Comparison of ENCODE assay signal across 13 mouse cellular contexts in the genomic region with DNA sequence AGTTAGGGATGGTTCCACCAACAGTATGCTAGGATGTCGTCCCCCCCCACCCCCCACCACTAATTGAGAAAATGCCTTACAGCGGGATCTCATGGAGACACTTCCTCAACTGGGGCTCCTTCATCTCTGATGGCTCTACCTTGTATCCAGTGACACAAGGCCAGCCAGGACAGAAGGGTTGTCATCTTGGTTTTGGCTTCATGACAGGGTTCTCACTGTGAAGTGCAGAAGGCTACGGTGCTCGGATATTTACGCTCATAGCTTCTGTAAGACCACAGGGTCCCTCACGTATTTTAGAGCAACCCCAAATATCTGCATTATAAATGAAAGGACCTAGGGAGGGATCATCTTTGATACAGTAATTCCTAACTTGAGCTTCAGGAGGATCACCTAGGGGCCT.
"Had no signal": no experiment of that assay in that cellular context is flagged by ENCODE, and none has a peak within 500 bp of the region (broad histone marks: within the 10 kb centered on the region; RNA-seq: fewer than 3 reads in every experiment).

No protein-coding gene starts in this region.

- DNase-seq: lung, adult 18-20 months; lung, embryonic 14.5 days; lung, postnatal 10 days; lung, postnatal 4 days; midbrain, embryonic 14.5 days; retina, postnatal 1 day; right cerebral cortex, adult 18-20 months; right cerebral cortex, postnatal 25 days; right cerebral cortex, postnatal 4 days; spleen, adult 18-20 months; thymus, adult 18-20 months; thymus, postnatal 14 days; thymus, postnatal 36 days had no signal
